Mouse (Mus musculus) CH12.LX (cell line): ENCODE measurements at regions not wholly inside any gene's neighbourhood (a gene's known extent, or its start where the extent isn't known, plus 50 kb on each side); places are given as distances from the start of the nearest gene placed in this dataset.

ENCODE experiments used
- DNase-seq: peaks from one replicate; pipeline ENCODE4 v3.0.0-alpha.2; 2013; ENCODE audit errors: extremely low read depth
- H3K27ac ChIP-seq: 2 replicates; pipeline ENCODE4 v1.5.1; 2012; ENCODE audit warnings: low read depth, mild to moderate bottlenecking, control low read depth, moderate library complexity; ENCODE audit not compliant: insufficient read depth
- H3K27me3 ChIP-seq: replicated peaks from 2 replicates; pipeline ENCODE3; 2012; ENCODE audit warnings: inconsistent platforms
- H3K36me3 ChIP-seq, 2 experiments: replicated peaks in 1 of 2; 2 replicates each; pipeline versions ENCODE3 to v1.6.1; 2012; ENCODE audit warnings: inconsistent platforms in 1 of 2, low read length in 1 of 2, mild to moderate bottlenecking in 1 of 2, mixed read lengths in 1 of 2, moderate library complexity in 1 of 2; ENCODE audit not compliant: control insufficient read depth in 1 of 2, insufficient read depth in 1 of 2
- H3K4me1 ChIP-seq, 2 experiments: 2 replicates each; pipeline ENCODE4 v1.6.1; 2012; ENCODE audit warnings: inconsistent platforms in 1 of 2, moderate library complexity in 1 of 2; ENCODE audit not compliant: insufficient read depth in 2 of 2, control insufficient read depth in 1 of 2
- H3K4me2 ChIP-seq: 2 replicates; pipeline ENCODE4 v1.6.1; 2012; ENCODE audit warnings: low read depth, mild to moderate bottlenecking, control low read depth; ENCODE audit not compliant: poor library complexity, insufficient read depth, severe bottlenecking
- H3K4me3 ChIP-seq, 3 experiments: fragments of 150-350 bp in 1 of 3; sonication (generic) in 1 of 3; replicated peaks in 1 of 3; 2 replicates each; pipeline versions ENCODE3 to v1.5.1; 2011 to 2012; ENCODE audit warnings: low read depth in 2 of 3, low read length in 2 of 3, mild to moderate bottlenecking in 2 of 3, moderate library complexity in 2 of 3, control low read depth in 1 of 3, improper control_type of control experiment in 1 of 3, inconsistent platforms in 1 of 3, mixed read lengths in 1 of 3; ENCODE audit not compliant: poor library complexity in 1 of 3
- H3K79me2 ChIP-seq: replicated peaks from 2 replicates; pipeline ENCODE4 v1.6.1; 2012; ENCODE audit warnings: mild to moderate bottlenecking, moderate library complexity; ENCODE audit not compliant: control insufficient read depth, poor library complexity, insufficient read depth, severe bottlenecking; ENCODE audit errors: extremely low read depth
- H3K9ac ChIP-seq: 2 replicates; pipeline ENCODE4 v1.6.1; 2012; ENCODE audit warnings: low read depth, mild to moderate bottlenecking, control low read depth, moderate library complexity; ENCODE audit not compliant: insufficient read depth
- H3K9me3 ChIP-seq: replicated peaks from 2 replicates; pipeline ENCODE3; 2012; ENCODE audit warnings: low read length, inconsistent platforms, mixed read lengths
- BHLHE40 ChIP-seq: IDR thresholded peaks from 2 replicates; pipeline ENCODE4 v1.6.1; 2011; ENCODE audit warnings: mild to moderate bottlenecking, low read depth, low read length, improper control_type of control experiment
- CHD2 ChIP-seq: IDR thresholded peaks from 2 replicates; pipeline ENCODE4 v1.6.1; 2011; ENCODE audit warnings: low read length, improper control_type of control experiment
- E2F4 ChIP-seq: IDR thresholded peaks from 2 replicates; pipeline ENCODE4 v1.6.1; 2011; ENCODE audit warnings: low read depth, low read length, improper control_type of control experiment; ENCODE audit not compliant: insufficient replicate concordance
- ETS1 ChIP-seq: conservative IDR thresholded peaks from 2 replicates; pipeline ENCODE4 v1.6.1; 2012; ENCODE audit warnings: low read depth, mild to moderate bottlenecking, inconsistent platforms, low read length, improper control_type of control experiment, moderate library complexity
- GABPA ChIP-seq: IDR thresholded peaks from 2 replicates; pipeline ENCODE4 v1.6.1; 2012; ENCODE audit warnings: low read depth, low read length, improper control_type of control experiment, inconsistent platforms; ENCODE audit not compliant: insufficient replicate concordance
- JUN ChIP-seq: IDR thresholded peaks from 2 replicates; pipeline ENCODE4 v1.6.1; 2011; ENCODE audit warnings: low read depth, mild to moderate bottlenecking, low read length, improper control_type of control experiment, moderate library complexity; ENCODE audit not compliant: insufficient read depth
- KAT2A ChIP-seq: IDR thresholded peaks from 2 replicates; pipeline ENCODE4 v1.6.1; 2012; ENCODE audit warnings: low read length, improper control_type of control experiment, inconsistent platforms; ENCODE audit not compliant: insufficient replicate concordance
- MAZ ChIP-seq: IDR thresholded peaks from 2 replicates; pipeline ENCODE4 v1.6.1; 2012; ENCODE audit warnings: low read depth, mild to moderate bottlenecking, inconsistent platforms, low read length, improper control_type of control experiment, moderate library complexity
- MXI1 ChIP-seq: IDR thresholded peaks from 2 replicates; pipeline ENCODE4 v1.6.1; 2011; ENCODE audit warnings: mild to moderate bottlenecking, low read depth, low read length, improper control_type of control experiment
- MYC ChIP-seq: IDR thresholded peaks from 2 replicates; pipeline ENCODE4 v1.6.1; 2011; ENCODE audit warnings: low read depth, mild to moderate bottlenecking, improper control_type of control experiment, low read length
- NELFE ChIP-seq: IDR thresholded peaks from 2 replicates; pipeline ENCODE4 v1.6.1; 2011; ENCODE audit warnings: low read depth, low read length, improper control_type of control experiment
- NRF1 ChIP-seq: IDR thresholded peaks from 2 replicates; pipeline ENCODE4 v1.6.1; 2014; ENCODE audit warnings: low read depth, mild to moderate bottlenecking, inconsistent platforms, low read length, improper control_type of control experiment, moderate library complexity
- POLR2AphosphoS2 ChIP-seq: IDR thresholded peaks from 2 replicates; pipeline ENCODE4 v1.6.1; 2011; ENCODE audit warnings: low read depth, low read length, improper control_type of control experiment
- RCOR1 ChIP-seq: conservative IDR thresholded peaks from 2 replicates; pipeline ENCODE4 v1.6.1; 2012; ENCODE audit warnings: low read depth, mild to moderate bottlenecking, inconsistent platforms, low read length, improper control_type of control experiment
- SIN3A ChIP-seq: IDR thresholded peaks from 2 replicates; pipeline ENCODE4 v1.6.1; 2012; ENCODE audit warnings: low read length, improper control_type of control experiment, inconsistent platforms
- SMC3 ChIP-seq: IDR thresholded peaks from 2 replicates; pipeline ENCODE4 v1.6.1; 2011; ENCODE audit warnings: low read depth, low read length, improper control_type of control experiment
- TBP ChIP-seq: conservative IDR thresholded peaks from 2 replicates; pipeline ENCODE4 v1.6.1; 2011; ENCODE audit warnings: low read depth, low read length, improper control_type of control experiment
- UBTF ChIP-seq: IDR thresholded peaks from 2 replicates; pipeline ENCODE4 v1.6.1; 2012; ENCODE audit warnings: low read depth, mild to moderate bottlenecking, inconsistent platforms, low read length, improper control_type of control experiment, moderate library complexity
- ZC3H11A ChIP-seq: IDR thresholded peaks from 2 replicates; pipeline ENCODE4 v1.6.1; 2012; ENCODE audit warnings: low read depth, mild to moderate bottlenecking, inconsistent platforms, low read length, improper control_type of control experiment
- ZKSCAN1 ChIP-seq: IDR thresholded peaks from 2 replicates; pipeline ENCODE4 v1.6.1; 2012; ENCODE audit warnings: low read depth, inconsistent platforms, low read length, improper control_type of control experiment, borderline replicate concordance
- dilution Hi-C: fragments of 300-500 bp; cut with MboI; formaldehyde crosslinking; loops from 2 replicates; pipeline ENCODE4 v1.14.3; 2020; ENCODE audit warnings: low sequenced_read_pairs; ENCODE audit not compliant: extremely low pct_unique_long_range_greater_than_20kb, extremely low pct_ligation_motif_present
- in situ Hi-C: fragments of 300-500 bp; cut with MboI; formaldehyde crosslinking; loops from 3 replicates; pipeline ENCODE4 v1.14.3; 2019; ENCODE audit warnings: low sequenced_read_pairs, low pct_ligation_motif_present, low pct_unique_long_range_greater_than_20kb, mixed read lengths

DNA sequence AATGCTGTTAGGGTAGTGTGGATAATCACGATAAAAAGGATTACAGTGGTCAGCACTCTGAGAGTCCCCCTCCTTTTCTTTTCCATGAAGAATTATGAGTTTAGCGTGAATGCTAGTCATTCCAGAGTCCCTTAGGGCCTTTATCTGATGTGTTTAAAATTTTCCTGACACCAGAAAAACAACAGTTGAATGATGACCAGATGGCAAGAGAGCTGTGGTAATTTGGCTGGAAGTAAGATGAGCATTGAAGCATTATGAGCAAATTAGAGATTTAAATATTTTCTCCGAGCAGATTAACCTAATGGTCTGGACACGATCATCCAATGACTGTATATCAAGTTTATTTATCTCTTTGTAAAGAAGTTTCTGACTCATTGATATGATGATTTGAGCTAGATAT, 417.1 kb upstream of the Igbp1b start:
- H3K36me3 ChIP-seq: no peaks in the 10 kb centered on the region
- dilution Hi-C loops (no loop called here), in situ Hi-C loops (no loop called here)
- DNase-seq: no peak
- TF ChIP-seq RCOR1 (no peak), SIN3A (no peak)
- no peak overlapping the region for H3K27ac ChIP-seq
- H3K4me1 ChIP-seq: no peaks in the 10 kb centered on the region
- H3K9me3 ChIP-seq: peaks cover 10% of the 10 kb centered on the region
- H3K4me2 ChIP-seq: no peak overlapping the region
- H3K9ac ChIP-seq: no peak overlapping the region
- H3K79me2 ChIP-seq: no peaks in the 10 kb centered on the region
- no peaks in the 10 kb centered on the region for H3K27me3 ChIP-seq
- no peak overlapping the region for H3K4me3 ChIP-seq

- H3K4me2 ChIP-seq: no peak overlapping the region
- no peaks in the 10 kb centered on the region for H3K27me3 ChIP-seq
- no peak for DNase-seq
- H3K9ac ChIP-seq: no peak overlapping the region
- no peaks in the 10 kb centered on the region for H3K36me3 ChIP-seq
- in situ Hi-C loops (no loop called here), dilution Hi-C loops (no loop called here)
- H3K9me3 ChIP-seq: peaks cover 34% of the 10 kb centered on the region
- H3K79me2 ChIP-seq: no peaks in the 10 kb centered on the region
- H3K27ac ChIP-seq: no peak overlapping the region
- H3K4me1 ChIP-seq: no peaks in the 10 kb centered on the region
- TF ChIP-seq E2F4 (no peak), NELFE (no peak), POLR2AphosphoS2 (no peak), MAZ (no peak), ZKSCAN1 (no peak), BHLHE40 (no peak), MXI1 (no peak)
- no peak overlapping the region for H3K4me3 ChIP-seq
Measured at GRCm38 (mm10) chr6:139027696-139028095, 369.4 kb upstream of the Igbp1b start.

- H3K27ac ChIP-seq: no peak overlapping the region
- dilution Hi-C loops: no loop called here
- no peak overlapping the region for H3K9ac ChIP-seq
- in situ Hi-C loops: no loop called here
- no peaks in the 10 kb centered on the region for H3K4me1 ChIP-seq
- no peak for DNase-seq
- H3K9me3 ChIP-seq: peaks cover 21% of the 10 kb centered on the region
- H3K27me3 ChIP-seq: no peaks in the 10 kb centered on the region
- H3K4me2 ChIP-seq: no peak overlapping the region
- no peak for TF ChIP-seq CHD2
- no peak for TF ChIP-seq ZKSCAN1
- TF ChIP-seq GABPA: no peak
- no peak for TF ChIP-seq MYC
- TF ChIP-seq JUN: no peak
- TF ChIP-seq NRF1: no peak
- TF ChIP-seq KAT2A: no peak
- no peak for TF ChIP-seq UBTF
- no peak for TF ChIP-seq TBP
- no peak for TF ChIP-seq ZC3H11A
- no peak for TF ChIP-seq SMC3
- no peak for TF ChIP-seq ETS1
- no peak overlapping the region for H3K4me3 ChIP-seq
- H3K79me2 ChIP-seq: no peaks in the 10 kb centered on the region
- H3K36me3 ChIP-seq: no peaks in the 10 kb centered on the region
Measured at GRCm38 (mm10) chr6:139014526-139014925, 356.2 kb upstream of the Igbp1b start.
